Mouse (Mus musculus): ENCODE data around the gene Ankrd50. TPM values are rescaled to one million over a fixed set of nuclear protein-coding genes. Genes with fewer than 3 reads are reported as not detected.

Gene Ankrd50
- polyA plus RNA-seq, 1 experiment from 2014 or later: 23.1 TPM

DNA sequence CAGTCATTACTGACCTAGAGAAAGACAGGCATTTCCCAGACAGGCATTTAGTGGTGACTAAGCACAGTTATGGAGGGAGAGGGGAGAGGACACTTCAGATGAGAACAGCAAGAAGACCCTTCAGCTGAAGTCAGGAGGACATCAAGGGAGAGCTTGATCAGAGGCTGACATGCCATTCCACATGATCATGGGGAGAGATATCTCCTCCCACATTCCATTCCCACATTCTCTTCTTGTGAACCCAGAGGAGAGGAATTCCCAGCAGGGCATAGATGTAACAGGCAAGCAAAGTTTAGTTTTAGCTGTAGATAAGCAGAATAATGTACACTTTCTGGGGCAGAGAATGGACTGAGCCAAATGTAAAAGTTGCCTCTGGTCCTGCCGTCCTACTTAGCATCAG is 57.4 kb downstream of the Ankrd50 start:
- no peaks in the 10 kb centered on the region for H3K36me3 ChIP-seq
- WGBS: 44% methylated on average over 1 of the region's 1 CpGs
- H3K27me3 ChIP-seq (ENCODE audit: insufficient read depth, poor library complexity, severe bottlenecking): no peaks in the 10 kb centered on the region
- DNase-seq (ENCODE audit: low spot score): no peak
- H3K4me1 ChIP-seq: peaks cover 15% of the 10 kb centered on the region
- no peaks in the 10 kb centered on the region for H3K9me3 ChIP-seq
- H3K4me3 ChIP-seq: no peak overlapping the region
- 0 out of 2 replicates have a peak overlapping the region, but pooled peaks have one; percentile 3 for H3K27ac ChIP-seq

DNA sequence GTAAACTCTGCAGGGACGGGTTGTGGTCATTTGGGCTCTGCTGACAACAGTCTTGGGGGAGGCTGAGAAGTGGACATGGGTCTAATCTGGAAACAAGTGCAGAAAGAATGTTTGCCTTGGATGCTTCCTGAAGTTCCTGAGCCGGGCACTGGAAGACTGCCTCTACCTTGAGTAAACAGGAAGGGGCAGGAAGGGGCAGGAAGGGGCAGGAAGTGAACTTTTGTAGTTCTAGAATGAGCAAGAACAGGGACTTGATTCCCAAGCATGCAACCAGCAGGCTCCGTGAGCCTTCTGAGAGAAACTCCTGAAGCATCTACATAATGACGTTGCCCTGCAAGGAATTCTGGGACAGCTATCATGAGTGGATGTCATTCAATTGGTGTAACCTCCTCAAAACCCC is 60.7 kb downstream of the Ankrd50 start:
- no peak for DNase-seq (ENCODE audit: low spot score)
- Histone ChIP-seq H3K27ac (0 out of 2 replicates have a peak overlapping the region, but pooled peaks have one; percentile 10), H3K9me3 (no peaks in the 10 kb centered on the region), H3K27me3 (ENCODE audit: insufficient read depth, poor library complexity, severe bottlenecking) (no peaks in the 10 kb centered on the region), H3K36me3 (no peaks in the 10 kb centered on the region), H3K4me3 (no peak overlapping the region), H3K4me1 (peaks cover 15% of the 10 kb centered on the region)
- 49% methylated on average over 4 of the region's 4 CpGs for WGBS

DNA sequence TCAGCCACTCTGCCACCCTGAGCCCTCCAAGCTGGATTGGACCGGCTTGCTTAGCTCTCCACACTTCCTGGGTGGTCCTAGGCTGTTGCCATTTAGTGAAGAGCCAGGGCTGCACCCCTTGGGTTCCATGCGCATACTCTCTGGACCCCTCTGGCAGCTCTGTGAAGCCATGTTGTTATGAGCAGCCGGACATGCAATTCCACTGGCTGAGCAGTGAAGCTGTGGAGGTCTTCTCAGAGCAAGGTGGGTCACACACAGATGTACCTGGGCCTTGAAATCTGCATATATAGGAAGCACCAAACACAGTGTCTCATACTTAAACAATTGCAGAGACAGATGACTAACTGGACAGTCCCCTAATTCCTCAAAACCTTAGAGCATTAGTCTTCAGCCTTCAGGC is 64.7 kb downstream of the Ankrd50 start:
- H3K4me1 ChIP-seq: peaks cover 9% of the 10 kb centered on the region; the same call in 1 of the 2 replicates
- no peak overlapping the region for H3K27ac ChIP-seq
- no peaks in the 10 kb centered on the region for H3K27me3 ChIP-seq (ENCODE audit: insufficient read depth, poor library complexity, severe bottlenecking)
- no peak for DNase-seq (ENCODE audit: low spot score)
- no peaks in the 10 kb centered on the region for H3K9me3 ChIP-seq
- no peaks in the 10 kb centered on the region for H3K36me3 ChIP-seq
- 82% methylated on average over 3 of the region's 3 CpGs for WGBS
- H3K4me3 ChIP-seq: no peak overlapping the region

DNA sequence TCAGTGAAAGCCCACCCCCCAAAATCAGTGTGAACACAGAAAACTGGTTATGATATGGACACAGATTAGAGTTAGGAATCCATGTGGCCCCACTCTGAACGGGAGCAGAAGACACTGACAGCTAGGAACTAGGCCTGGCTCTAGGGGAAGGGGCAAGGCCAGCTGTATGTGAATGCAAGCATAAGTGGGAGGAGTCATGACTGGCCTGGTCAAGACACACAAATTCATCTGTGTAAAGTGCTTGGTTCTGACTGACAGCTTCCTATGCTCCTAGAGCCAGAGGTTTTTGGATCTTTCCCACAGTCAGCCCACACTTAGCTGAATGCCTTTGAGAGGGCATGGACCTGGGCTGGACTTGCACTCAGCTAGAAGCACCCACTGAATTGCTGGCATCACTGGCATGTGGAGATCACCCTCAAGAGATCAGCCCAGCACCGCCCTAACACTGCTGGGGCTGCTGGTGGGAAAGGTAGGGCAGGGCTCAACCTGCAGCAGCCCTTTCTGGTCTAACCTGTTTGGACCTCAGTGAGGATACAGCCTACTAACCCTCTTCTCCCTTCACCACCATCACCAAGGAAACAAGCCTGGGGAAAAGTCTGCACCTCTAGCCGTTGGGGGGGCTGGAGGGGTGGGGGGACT is 69.2 kb downstream of the Ankrd50 start:
- no peak for DNase-seq (ENCODE audit: low spot score)
- no peak overlapping the region for H3K4me3 ChIP-seq
- WGBS: 71% methylated on average over 3 of the region's 3 CpGs
- no peaks in the 10 kb centered on the region for H3K27me3 ChIP-seq (ENCODE audit: insufficient read depth, poor library complexity, severe bottlenecking)
- H3K36me3 ChIP-seq: no peaks in the 10 kb centered on the region
- no peaks in the 10 kb centered on the region for H3K9me3 ChIP-seq
- H3K27ac ChIP-seq: no peak overlapping the region
- H3K4me1 ChIP-seq: peaks cover 2% of the 10 kb centered on the region; the same call in 1 of the 2 replicates

Measured in heart, embryonic 10.5 days (tissue).